Mouse (Mus musculus): ENCODE results near the gene Gpr107. TPM values are rescaled to one million over a fixed set of nuclear protein-coding genes. Genes with fewer than 3 reads are reported as not detected.
A peak's percentile ranks its signal among the peaks of the same experiment; 100 is the strongest.

Gpr107 gene
- polyA plus RNA-seq, 1 experiment from 2014 or later, result 9.8 TPM

GRCm38 (mm10) chr2:31194356-31195021, 42.4 kb downstream of the Gpr107 start:
- Histone ChIP-seq H3K9me3 (ENCODE audit: low read length) (no peaks in the 10 kb centered on the region), H3K4me1 (ENCODE audit: insufficient read depth) (no peaks in the 10 kb centered on the region), H3K9ac (replicated peaks) (no peak overlapping the region), H3K4me3 (ENCODE audit: low read depth, low read length) (no peak overlapping the region), H3K27ac (ENCODE audit: low read depth) (no peak overlapping the region), H3K36me3 (replicated peaks; ENCODE audit: insufficient read depth, low read length) (peaks cover 44% of the 10 kb centered on the region), H3K4me2 (ENCODE audit: low read depth, low read length) (no peak overlapping the region), H3K27me3 (ENCODE audit: insufficient read depth, low read length) (no peaks in the 10 kb centered on the region)
- DNase-seq (no peak), ATAC-seq (no peak)
- TF ChIP-seq CTCF (IDR thresholded peaks at IDR 0.05; ENCODE audit: low read depth) (peak; percentile 79), EP300 (IDR thresholded peaks at IDR 0.05; ENCODE audit: low read depth) (no peak)
- 58% methylated on average over 7 of the region's 7 CpGs for WGBS (ENCODE audit: insufficient replicate concordance)

DNA sequence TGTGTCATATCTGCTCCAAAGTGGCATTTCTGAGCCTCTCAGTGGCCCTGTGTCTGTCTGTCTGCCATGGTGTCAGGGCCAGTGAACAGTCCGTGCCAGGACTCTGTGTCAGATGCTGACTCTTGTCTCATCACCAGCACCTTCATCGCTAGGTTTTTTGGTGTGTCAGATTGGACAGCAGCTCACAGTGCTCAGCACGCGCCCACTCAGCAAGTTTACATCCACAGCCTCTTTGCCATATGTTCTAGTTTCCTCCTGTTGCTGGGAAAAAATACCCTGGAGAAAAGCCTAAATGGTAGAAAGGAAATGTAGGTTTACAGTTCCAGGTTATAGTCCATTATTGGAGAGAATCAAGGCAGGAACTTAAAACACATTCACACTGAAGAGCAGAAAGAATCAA, 46.5 kb downstream of the Gpr107 start:
- no peak overlapping the region for H3K27ac ChIP-seq (ENCODE audit: low read depth)
- peaks cover 14% of the 10 kb centered on the region for H3K4me1 ChIP-seq (ENCODE audit: insufficient read depth)
- no peaks in the 10 kb centered on the region for H3K9me3 ChIP-seq (ENCODE audit: low read length)
- no peak for DNase-seq
- TF ChIP-seq CTCF (IDR thresholded peaks at IDR 0.05; ENCODE audit: low read depth) (no peak), EP300 (IDR thresholded peaks at IDR 0.05; ENCODE audit: low read depth) (no peak)
- no peak overlapping the region for H3K9ac ChIP-seq (replicated peaks)
- H3K4me2 ChIP-seq (ENCODE audit: low read depth, low read length), result no peak overlapping the region
- WGBS (ENCODE audit: insufficient replicate concordance), result 92% methylated on average over 4 of the region's 4 CpGs
- peaks cover 27% of the 10 kb centered on the region for H3K36me3 ChIP-seq (replicated peaks; ENCODE audit: insufficient read depth, low read length)
- no peak overlapping the region for H3K4me3 ChIP-seq (ENCODE audit: low read depth, low read length)
- no peak for ATAC-seq
- H3K27me3 ChIP-seq (ENCODE audit: insufficient read depth, low read length), result no peaks in the 10 kb centered on the region

DNA sequence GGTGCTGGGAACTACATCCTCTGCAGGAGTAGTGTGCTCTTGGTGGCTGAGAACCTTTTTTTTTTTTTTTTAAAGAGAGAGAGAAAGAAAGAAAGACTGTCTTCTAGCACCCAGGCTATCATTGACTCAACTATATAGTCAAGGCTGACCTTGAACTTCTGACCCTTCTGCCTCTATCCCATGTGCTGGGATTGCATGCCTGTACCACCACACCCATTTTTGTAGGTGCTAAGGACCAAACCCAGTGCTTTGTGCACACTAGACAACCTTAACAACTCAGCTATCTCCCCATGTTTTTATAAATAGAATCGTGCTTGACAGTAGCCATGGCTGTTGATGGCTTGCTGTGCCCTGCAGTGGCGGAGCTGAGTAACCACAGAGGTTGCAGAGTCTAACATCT, 47.9 kb downstream of the Gpr107 start:
- Histone ChIP-seq H3K36me3 (replicated peaks; ENCODE audit: insufficient read depth, low read length) (peaks cover 20% of the 10 kb centered on the region), H3K9ac (replicated peaks) (no peak overlapping the region), H3K4me2 (ENCODE audit: low read depth, low read length) (no peak overlapping the region), H3K4me1 (ENCODE audit: insufficient read depth) (peaks cover 14% of the 10 kb centered on the region), H3K9me3 (ENCODE audit: low read length) (no peaks in the 10 kb centered on the region), H3K27me3 (ENCODE audit: insufficient read depth, low read length) (no peaks in the 10 kb centered on the region), H3K27ac (ENCODE audit: low read depth) (no peak overlapping the region), H3K4me3 (ENCODE audit: low read depth, low read length) (no peak overlapping the region)
- no peak for ATAC-seq
- 83% methylated on average over 2 of the region's 2 CpGs for WGBS (ENCODE audit: insufficient replicate concordance)
- DNase-seq, result no peak
- TF ChIP-seq EP300 (IDR thresholded peaks at IDR 0.05; ENCODE audit: low read depth) (no peak), CTCF (IDR thresholded peaks at IDR 0.05; ENCODE audit: low read depth) (no peak)

DNA sequence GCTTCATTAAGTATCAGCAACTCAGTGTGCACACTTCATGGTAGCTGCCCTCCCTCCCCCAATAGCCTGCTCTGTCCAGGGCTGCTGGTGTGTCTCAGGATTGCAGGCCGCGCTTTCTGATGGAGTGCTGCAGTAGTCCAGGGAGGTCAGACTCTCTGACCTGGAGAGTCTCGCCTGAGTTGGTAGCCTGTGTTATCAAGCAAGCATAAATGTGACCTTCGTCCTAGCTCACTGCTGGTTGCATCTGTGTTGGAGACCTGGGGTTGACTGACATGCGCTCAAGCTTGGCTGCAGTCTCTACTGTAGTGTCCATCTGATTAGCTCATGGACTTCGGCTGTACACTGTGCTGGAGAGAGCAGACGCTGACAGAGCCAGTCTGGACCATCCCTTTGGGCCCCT, 49.7 kb downstream of the Gpr107 start:
- peaks cover 14% of the 10 kb centered on the region for H3K4me1 ChIP-seq (ENCODE audit: insufficient read depth)
- H3K4me2 ChIP-seq (ENCODE audit: low read depth, low read length), result no peak overlapping the region
- no peak for TF ChIP-seq CTCF (IDR thresholded peaks at IDR 0.05; ENCODE audit: low read depth)
- TF ChIP-seq EP300 (IDR thresholded peaks at IDR 0.05; ENCODE audit: low read depth), result no peak
- H3K9ac ChIP-seq (replicated peaks), result no peak overlapping the region
- WGBS (ENCODE audit: insufficient replicate concordance), result 61% methylated on average over 7 of the region's 7 CpGs
- no peak overlapping the region for H3K27ac ChIP-seq (ENCODE audit: low read depth)
- peaks cover 13% of the 10 kb centered on the region; the same call in 1 of the 2 replicates for H3K36me3 ChIP-seq (replicated peaks; ENCODE audit: insufficient read depth, low read length)
- H3K9me3 ChIP-seq (ENCODE audit: low read length), result no peaks in the 10 kb centered on the region
- no peak for DNase-seq
- ATAC-seq, result peak; percentile 79
- no peaks in the 10 kb centered on the region for H3K27me3 ChIP-seq (ENCODE audit: insufficient read depth, low read length)
- no peak overlapping the region for H3K4me3 ChIP-seq (ENCODE audit: low read depth, low read length)

DNA sequence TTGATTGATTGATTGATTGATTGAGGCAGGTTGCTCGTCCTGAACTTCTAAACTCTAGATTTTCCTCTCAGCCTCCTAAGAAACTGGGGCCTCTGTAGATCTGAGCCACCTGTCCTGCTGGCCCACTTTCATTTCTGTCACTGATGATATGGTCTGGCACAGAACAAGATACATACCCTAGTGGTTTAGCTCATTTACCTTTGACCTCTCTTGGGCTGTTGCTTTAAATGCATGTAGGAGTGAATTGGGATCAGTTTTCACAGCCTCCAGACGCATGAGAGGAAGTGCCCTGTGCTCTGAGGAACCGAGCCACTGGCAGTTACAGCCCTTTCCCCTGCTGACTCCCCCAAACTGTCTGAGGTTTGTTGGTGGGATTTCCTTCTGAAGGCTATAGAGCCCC, 50.2 kb downstream of the Gpr107 start:
- Histone ChIP-seq H3K36me3 (replicated peaks; ENCODE audit: insufficient read depth, low read length) (peaks cover 13% of the 10 kb centered on the region; the same call in 1 of the 2 replicates), H3K4me3 (ENCODE audit: low read depth, low read length) (no peak overlapping the region), H3K9me3 (ENCODE audit: low read length) (no peaks in the 10 kb centered on the region), H3K9ac (replicated peaks) (no peak overlapping the region), H3K4me1 (ENCODE audit: insufficient read depth) (peaks cover 14% of the 10 kb centered on the region), H3K4me2 (ENCODE audit: low read depth, low read length) (no peak overlapping the region), H3K27ac (ENCODE audit: low read depth) (no peak overlapping the region), H3K27me3 (ENCODE audit: insufficient read depth, low read length) (no peaks in the 10 kb centered on the region)
- no peak for DNase-seq
- WGBS (ENCODE audit: insufficient replicate concordance), result 30% methylated on average over 3 of the region's 3 CpGs
- TF ChIP-seq CTCF (IDR thresholded peaks at IDR 0.05; ENCODE audit: low read depth) (no peak), EP300 (IDR thresholded peaks at IDR 0.05; ENCODE audit: low read depth) (no peak)
- ATAC-seq, result no peak

DNA sequence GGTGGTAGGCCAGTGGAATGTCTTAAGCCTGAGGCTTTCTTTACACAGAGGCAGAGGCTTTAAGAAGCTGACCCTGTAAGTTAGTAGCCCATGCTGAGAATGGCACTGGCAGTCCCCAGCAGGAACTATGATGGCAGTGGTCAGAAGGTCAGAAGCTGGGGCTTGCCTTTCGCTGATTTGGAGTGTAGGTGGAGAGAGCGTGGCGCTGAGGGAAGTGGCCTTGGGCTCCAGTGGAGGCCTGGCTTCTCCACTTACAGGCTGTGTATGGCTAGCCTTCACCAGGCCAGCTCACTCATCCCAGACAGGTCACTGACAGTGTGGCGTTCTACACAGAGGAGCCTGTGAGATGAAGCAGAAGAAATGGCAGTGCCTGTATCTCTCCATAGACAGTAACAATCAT, 50.8 kb downstream of the Gpr107 start:
- peaks cover 12% of the 10 kb centered on the region for H3K36me3 ChIP-seq (replicated peaks; ENCODE audit: insufficient read depth, low read length)
- no peak for ATAC-seq
- H3K9me3 ChIP-seq (ENCODE audit: low read length), result no peaks in the 10 kb centered on the region
- peaks cover 14% of the 10 kb centered on the region for H3K4me1 ChIP-seq (ENCODE audit: insufficient read depth)
- no peak for DNase-seq
- no peak overlapping the region for H3K27ac ChIP-seq (ENCODE audit: low read depth)
- no peak overlapping the region for H3K4me2 ChIP-seq (ENCODE audit: low read depth, low read length)
- H3K9ac ChIP-seq (replicated peaks), result no peak overlapping the region
- no peaks in the 10 kb centered on the region for H3K27me3 ChIP-seq (ENCODE audit: insufficient read depth, low read length)
- 65% methylated on average over 4 of the region's 4 CpGs for WGBS (ENCODE audit: insufficient replicate concordance)
- no peak for TF ChIP-seq EP300 (IDR thresholded peaks at IDR 0.05; ENCODE audit: low read depth)
- no peak overlapping the region for H3K4me3 ChIP-seq (ENCODE audit: low read depth, low read length)

All from liver, postnatal 0 days (tissue).